Mouse (Mus musculus) c-Kit-positive CD71-negative TER-119-negative erythroid progenitor cells, embryonic 14.5 days (primary cell): ENCODE data around the gene Ccdc171.
"Not testable (repeated sequence)": the region's sequence is repeated elsewhere in the genome, so short reads cannot be mapped to it uniquely, and the experiment has no call there.

Source experiments
- DNase-seq: peaks from one replicate; pipeline ENCODE4 v3.0.0-alpha.2; 2013; ENCODE audit warnings: low read depth

Ccdc171 gene

GRCm38 (mm10) chr4:83526270-83526987 is 1.1 kb downstream of the Ccdc171 start:
- DNase-seq: no peak

- no peak for DNase-seq
Observed at GRCm38 (mm10) chr4:83526988-83527334, 1.6 kb downstream of the Ccdc171 start.

- peak; percentile 62 for DNase-seq
Observed at GRCm38 (mm10) chr4:83527921-83528320, 2.6 kb downstream of the Ccdc171 start.

- DNase-seq: not testable (repeated sequence)
Observed at GRCm38 (mm10) chr4:83530060-83530459, 4.7 kb downstream of the Ccdc171 start.

DNA sequence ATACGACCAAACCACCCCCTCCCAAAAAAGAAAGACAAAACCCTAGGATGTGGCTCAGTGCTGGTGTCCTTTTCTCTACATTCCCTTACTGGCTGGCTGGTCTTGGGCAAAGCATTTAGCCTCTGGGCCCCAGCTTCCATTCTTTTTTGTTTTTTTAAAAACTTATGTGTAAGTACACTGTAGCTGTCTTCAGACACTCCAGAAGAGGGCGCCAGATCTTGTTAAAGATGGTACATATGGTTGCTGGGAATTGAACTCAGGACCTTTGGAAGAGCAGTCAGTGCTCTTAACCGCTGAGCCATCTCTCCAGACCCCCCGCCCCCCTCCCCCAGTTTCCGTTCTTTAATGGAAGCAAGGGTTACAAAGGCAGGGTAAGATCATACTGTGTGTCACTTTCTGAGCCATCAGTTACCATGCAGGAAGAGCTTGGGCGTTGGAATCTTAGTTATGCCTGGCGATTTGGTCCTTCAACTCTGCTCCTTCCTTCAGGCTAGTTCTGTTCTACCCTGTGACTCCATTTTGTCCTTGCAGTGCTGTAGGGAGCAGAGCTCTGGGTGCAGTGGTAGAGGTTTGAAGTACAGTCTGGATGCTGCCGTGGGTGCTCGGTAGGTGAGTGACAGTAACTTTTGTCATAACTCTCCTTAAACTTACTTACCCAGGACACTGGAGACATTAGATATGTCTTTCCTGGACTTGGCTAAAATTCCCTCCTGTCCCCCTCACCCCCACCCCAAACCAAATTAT is 8.0 kb downstream of the Ccdc171 start:
- DNase-seq: no peak

DNA sequence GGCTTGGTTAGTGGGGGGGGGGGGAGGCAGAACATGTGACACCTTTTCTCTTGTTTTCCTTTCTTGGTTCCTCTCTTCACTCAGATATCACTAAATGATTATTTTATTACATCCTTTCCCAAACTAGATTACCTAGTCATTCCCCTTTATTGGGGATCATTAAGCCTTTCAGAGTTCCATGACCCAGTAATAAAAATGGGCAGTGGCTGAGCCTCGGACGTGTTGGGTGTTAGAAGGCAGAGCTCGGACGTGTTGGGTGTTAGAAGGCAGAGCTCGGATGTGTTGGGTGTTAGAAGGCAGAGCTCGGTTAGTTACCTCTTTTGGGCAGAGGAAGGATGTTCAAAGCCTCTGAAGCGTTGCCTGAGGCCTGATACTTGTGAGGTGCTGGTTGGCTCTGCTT is 8.7 kb downstream of the Ccdc171 start:
- DNase-seq: no peak

DNA sequence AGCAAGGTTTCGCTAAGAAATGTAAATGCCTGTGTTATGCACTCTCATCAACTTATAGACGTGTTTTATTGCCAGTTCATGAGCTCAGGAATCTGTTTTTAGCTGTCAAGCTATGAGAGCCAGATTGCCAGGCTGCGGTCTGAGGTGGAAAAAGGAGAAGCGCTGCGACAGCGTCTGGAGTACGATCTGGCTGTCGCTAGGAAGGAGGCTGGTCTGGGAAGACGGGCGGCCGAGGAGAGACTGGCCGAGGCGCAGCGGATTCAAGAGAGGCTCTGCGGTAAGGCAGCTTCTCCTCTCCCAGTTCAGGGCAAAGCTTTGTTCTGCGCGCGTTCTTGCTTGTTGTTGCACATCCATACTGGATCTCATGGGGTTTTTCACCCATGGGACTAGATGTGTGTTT is 24.2 kb downstream of the Ccdc171 start:
- no peak for DNase-seq

- DNase-seq: no peak
Observed at GRCm38 (mm10) chr4:83567190-83568113, 42.1 kb downstream of the Ccdc171 start.

GRCm38 (mm10) chr4:83568145-83568544 is 42.8 kb downstream of the Ccdc171 start:
- not testable (repeated sequence) for DNase-seq

DNA sequence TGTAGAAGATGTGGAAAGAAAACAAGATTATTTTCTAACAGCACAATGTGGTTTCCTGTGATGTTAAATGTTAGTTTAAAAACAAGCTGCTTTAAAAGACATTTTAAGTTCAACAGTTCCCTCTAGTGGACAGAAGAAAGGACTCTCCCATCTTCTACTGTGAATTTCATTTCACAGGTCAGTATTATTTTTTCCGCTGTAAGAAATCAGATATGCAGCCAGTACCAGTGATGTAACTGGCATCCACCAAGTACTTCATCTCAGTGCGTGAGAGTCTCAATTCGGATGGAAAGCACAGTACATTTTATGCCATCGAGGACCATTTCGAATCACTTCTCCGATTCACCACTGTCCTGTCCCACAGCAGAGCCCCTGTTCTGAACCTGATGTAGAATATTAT is 45.2 kb downstream of the Ccdc171 start:
- no peak for DNase-seq

GRCm38 (mm10) chr4:83571033-83571432 is 45.7 kb downstream of the Ccdc171 start:
- no peak for DNase-seq

DNA sequence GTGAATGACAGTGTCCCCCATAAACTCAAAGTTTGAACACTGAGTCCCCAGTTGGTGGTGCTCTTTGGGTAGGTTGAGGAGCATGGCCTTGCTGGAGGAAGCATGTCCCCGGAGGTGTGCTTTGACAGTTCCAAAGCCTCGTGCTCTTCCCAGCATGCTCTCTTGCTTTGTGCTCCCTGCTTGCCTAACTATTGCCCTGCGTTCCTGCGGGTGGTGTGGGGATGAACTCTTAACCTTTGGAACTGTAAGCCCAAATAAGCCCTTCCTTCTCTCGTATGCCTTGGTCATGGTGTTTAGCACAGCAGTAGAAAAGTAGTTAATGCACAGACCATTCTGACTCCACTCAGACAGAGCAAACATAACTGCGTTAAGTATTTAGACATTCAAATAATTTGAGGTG is 47.2 kb downstream of the Ccdc171 start:
- no peak for DNase-seq

- DNase-seq: no peak
Observed at GRCm38 (mm10) chr4:83576315-83576714, 51.0 kb downstream of the Ccdc171 start.

- DNase-seq: no peak
Observed at GRCm38 (mm10) chr4:83580157-83580556, 54.8 kb downstream of the Ccdc171 start.

- no peak for DNase-seq
Observed at GRCm38 (mm10) chr4:83587563-83587962, 62.2 kb downstream of the Ccdc171 start.

DNA sequence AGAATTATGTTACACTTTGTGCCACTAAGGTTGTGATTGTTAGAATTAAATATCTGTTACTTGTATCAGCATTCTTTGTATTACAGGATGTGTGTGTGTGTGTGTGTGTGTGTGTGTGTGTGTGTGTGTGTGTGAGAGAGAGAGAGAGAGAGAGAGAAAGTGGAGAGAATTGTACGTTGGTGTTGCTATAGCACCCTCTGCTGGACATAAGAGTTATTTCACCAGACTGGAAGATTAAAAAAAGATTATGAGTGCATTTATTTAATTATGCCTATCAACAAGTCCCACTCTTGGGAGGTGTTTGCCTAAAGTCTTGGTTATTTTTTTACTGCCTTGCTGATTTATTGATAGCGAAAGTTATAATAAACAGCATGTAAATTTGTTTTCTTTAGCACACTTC is 71.1 kb downstream of the Ccdc171 start:
- DNase-seq: no peak

DNA sequence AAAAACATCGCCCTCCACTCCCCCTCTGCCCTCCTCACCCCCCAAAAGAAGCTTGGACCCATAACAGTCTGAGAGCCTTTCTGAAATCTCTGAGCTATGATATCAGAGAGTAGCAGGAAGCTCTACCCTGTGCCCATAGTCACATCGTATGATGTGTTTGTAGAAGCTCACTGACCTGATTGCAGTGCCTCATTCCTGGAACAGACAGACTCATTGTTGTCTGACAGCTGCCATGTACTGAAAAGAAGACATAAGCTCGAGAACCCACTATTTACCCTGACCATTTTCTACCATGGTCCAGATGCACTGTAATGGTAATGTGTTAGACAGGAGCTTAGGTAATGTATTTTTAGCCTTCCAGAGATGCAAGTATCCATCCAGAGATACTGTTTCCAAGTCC is 85.8 kb downstream of the Ccdc171 start:
- no peak for DNase-seq

DNA sequence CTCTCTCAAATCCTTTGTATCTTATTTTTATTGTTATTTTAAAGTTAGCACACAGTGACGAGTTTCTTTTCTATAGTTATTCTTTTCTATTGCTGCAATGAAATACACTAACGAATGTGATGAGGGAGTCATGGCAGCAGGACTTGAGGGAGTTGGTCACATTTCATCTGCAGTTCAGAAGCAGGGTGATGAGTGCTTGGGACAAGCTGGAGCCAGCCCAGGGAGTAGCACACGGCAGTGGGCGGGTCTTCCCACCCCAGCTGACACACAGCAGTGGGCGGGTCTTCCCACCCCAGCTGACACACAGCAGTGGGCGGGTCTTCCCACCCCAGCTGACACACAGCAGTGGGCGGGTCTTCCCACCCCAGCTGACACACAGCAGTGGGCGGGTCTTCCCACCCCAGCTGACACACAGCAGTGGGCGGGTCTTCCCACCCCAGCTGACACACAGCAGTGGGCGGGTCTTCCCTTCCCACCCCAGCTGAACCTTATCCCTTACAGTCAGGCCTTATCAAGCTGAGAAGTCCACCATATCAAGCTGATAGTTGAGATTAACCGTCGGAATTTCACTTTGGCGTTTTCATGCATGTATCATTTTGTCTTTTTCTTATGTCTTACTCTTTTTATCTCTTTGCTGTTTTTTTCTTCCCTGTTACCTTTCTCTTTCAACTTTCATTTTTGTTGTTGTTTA is 97.8 kb downstream of the Ccdc171 start:
- DNase-seq: not testable (repeated sequence)

DNA sequence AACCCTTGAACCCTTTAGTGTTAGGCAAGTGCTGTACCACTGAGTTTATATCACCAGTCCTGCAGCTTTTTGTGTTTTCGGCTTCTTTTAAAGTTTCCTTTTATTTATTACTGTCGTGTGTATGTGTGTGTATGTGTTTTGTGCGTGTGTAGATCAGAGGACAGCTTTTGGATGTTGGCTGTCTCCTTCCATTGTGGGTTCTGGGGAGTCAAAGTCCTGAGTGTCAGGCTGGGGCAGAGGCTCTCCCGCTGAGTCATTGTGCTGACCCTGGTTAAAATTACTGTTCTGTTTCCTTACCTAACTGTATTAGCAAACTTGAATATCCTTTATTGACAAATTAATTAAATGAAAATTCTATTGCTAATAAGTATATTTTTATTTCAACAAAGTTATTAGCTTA is 98.4 kb downstream of the Ccdc171 start:
- DNase-seq: no peak

DNA sequence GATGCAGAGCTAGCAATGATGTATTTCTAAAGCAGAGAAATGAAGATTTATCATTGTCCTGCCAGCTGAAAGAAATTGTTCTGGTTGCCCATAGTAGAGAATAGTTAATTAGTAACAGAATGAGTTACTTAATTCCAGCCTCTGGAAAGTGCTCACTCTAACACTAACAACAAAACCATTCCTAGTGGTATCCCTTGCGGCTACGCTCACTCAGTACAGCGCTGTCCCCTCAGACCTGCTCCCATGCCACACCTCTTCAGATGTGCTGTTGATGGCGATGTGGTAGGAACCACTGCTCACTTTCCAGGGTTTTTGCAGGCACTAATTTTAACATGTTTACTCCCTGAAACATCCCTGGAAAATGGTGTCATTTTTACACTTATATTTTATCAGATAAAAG is 126.1 kb downstream of the Ccdc171 start:
- no peak for DNase-seq

DNA sequence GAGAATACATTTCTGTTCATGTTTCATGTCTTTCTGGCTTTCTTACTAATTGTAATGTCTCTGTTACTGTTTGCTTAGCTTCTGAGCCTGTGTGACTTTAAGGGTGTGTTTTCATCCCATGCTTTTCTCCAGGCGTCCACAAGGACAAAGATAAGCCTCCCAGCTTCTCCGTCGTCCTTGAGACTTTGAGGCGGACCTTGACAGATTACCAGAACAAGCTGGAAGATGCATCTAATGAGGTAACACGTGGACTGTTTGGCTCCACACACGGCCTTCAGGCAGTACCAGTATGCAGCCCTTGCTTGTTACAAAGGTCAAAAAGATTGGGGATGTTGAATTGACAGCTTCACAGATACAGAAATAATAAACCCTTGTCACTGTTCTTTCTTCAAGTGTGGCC is 130.1 kb downstream of the Ccdc171 start:
- no peak for DNase-seq

GRCm38 (mm10) chr4:83656571-83656970 is 131.2 kb downstream of the Ccdc171 start:
- no peak for DNase-seq
